Mouse (Mus musculus) small intestine, adult 2 months (tissue): ENCODE results near the gene Pkib.

Experiments
- CTCF ChIP-seq: fragments of 200-500 bp; IDR thresholded peaks from 2 replicates; pipeline ENCODE4 v1.5.1; 2012; ENCODE audit warnings: low read depth, mild to moderate bottlenecking, control low read depth, inconsistent platforms, low read length, moderate library complexity, mixed read lengths; ENCODE audit not compliant: insufficient replicate concordance, insufficient read length; ENCODE audit errors: extremely low read depth
- POLR2A ChIP-seq: fragments of 200-500 bp; IDR thresholded peaks from 2 replicates; pipeline ENCODE4 v1.6.1; 2012; ENCODE audit warnings: low read depth, mild to moderate bottlenecking, control low read depth, inconsistent platforms, low read length, moderate library complexity

GRCm38 (mm10) chr10:57702246-57702645, 70.5 kb downstream of the Pkib start:
- TF ChIP-seq CTCF, result no peak
- no peak for TF ChIP-seq POLR2A
